Mouse (Mus musculus): ENCODE results near the gene Drd1. TPM values are rescaled to one million over a fixed set of nuclear protein-coding genes. Genes with fewer than 3 reads are reported as not detected.

Drd1 gene
- polyA plus RNA-seq, 1 experiment from 2014 or later: 0.22 TPM

DNA sequence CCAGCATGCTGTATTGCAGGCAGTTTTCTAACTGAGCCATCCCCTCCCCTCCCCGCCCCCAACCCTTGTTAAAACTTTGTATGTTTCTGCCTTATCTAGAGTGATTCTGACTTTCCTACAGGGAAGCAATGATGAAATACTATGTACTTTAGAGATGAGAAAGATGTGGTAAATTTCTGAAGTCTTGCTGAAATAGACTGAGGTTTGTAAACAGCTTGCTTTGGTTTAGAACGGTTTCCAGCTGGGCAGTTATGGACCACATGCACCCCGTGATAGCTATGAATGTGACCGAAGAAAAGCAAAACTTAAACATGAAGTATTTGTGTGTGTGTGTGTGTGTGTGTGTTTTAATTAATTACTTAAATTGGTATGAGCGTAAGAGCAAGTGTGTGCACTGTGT lies 29.3 kb upstream of the Drd1 start:
- no peak overlapping the region for H3K9ac ChIP-seq
- H3K27ac ChIP-seq: no peak overlapping the region
- peaks cover 37% of the 10 kb centered on the region for H3K36me3 ChIP-seq
- no peak for ATAC-seq (ENCODE audit: insufficient number of reproducible peaks, insufficient read depth, low FRiP score, low TSS enrichment)
- WGBS: 80% methylated on average over 5 of the region's 5 CpGs
- peaks cover 6% of the 10 kb centered on the region; the same call in 1 of the 2 replicates for H3K4me1 ChIP-seq
- H3K27me3 ChIP-seq: no peaks in the 10 kb centered on the region
- no peak overlapping the region for H3K4me3 ChIP-seq
- no peaks in the 10 kb centered on the region for H3K9me3 ChIP-seq
- H3K4me2 ChIP-seq (replicated peaks): no peak overlapping the region

DNA sequence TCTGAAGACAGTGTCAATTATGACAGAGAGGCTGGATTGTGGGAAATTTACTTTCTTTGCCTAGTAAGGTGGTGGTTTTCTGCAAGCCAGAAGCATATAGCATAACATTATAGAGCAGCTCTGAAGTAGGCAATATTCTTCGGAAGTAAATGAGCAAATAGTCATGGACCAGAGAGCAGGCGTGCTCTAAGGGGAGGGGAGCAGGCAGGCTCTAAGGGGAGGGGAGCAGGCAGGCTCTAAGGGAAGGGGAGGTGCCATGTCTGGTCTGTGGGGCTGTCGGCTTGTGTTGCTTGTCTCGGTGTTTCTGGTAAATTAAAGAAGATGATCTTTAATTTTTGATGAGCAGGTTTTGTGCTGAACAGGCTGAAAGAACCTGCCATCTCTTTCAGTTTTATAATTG lies 28.7 kb upstream of the Drd1 start:
- no peak overlapping the region for H3K9ac ChIP-seq
- no peak overlapping the region for H3K27ac ChIP-seq
- H3K36me3 ChIP-seq: peaks cover 31% of the 10 kb centered on the region
- H3K9me3 ChIP-seq: no peaks in the 10 kb centered on the region
- H3K4me1 ChIP-seq: peaks cover 8% of the 10 kb centered on the region; the same call in 1 of the 2 replicates
- WGBS: 61% methylated on average over 4 of the region's 4 CpGs
- no peak overlapping the region for H3K4me3 ChIP-seq
- H3K27me3 ChIP-seq: no peaks in the 10 kb centered on the region
- no peak for ATAC-seq (ENCODE audit: insufficient number of reproducible peaks, insufficient read depth, low FRiP score, low TSS enrichment)
- H3K4me2 ChIP-seq (replicated peaks): no peak overlapping the region

DNA sequence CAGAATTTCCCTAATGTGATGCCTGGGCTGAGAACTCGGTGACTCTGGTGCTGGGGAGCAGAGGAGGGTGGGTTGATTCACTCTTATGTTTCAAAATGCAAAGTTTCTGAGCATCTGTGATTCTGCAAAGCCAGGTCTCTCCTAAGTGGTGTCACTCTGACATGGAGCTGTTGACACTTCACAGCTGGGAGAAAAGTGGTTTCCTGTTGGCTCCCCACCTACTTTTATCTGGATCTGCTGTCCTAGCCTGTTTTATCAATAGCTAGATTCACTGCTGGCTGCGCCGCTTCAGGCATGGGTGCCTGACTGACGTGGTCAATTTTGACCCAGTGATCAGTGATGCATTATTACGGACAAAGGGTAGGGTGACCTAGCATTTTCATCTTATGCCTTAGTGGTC lies 27.4 kb upstream of the Drd1 start:
- Histone ChIP-seq H3K27me3 (no peaks in the 10 kb centered on the region), H3K27ac (no peak overlapping the region), H3K4me3 (no peak overlapping the region), H3K36me3 (peaks cover 20% of the 10 kb centered on the region), H3K9me3 (no peaks in the 10 kb centered on the region), H3K4me1 (peaks cover 13% of the 10 kb centered on the region; the same call in 1 of the 2 replicates), H3K4me2 (replicated peaks) (no peak overlapping the region), H3K9ac (no peak overlapping the region)
- no peak for ATAC-seq (ENCODE audit: insufficient number of reproducible peaks, insufficient read depth, low FRiP score, low TSS enrichment)
- WGBS: 74% methylated on average over 5 of the region's 5 CpGs

DNA sequence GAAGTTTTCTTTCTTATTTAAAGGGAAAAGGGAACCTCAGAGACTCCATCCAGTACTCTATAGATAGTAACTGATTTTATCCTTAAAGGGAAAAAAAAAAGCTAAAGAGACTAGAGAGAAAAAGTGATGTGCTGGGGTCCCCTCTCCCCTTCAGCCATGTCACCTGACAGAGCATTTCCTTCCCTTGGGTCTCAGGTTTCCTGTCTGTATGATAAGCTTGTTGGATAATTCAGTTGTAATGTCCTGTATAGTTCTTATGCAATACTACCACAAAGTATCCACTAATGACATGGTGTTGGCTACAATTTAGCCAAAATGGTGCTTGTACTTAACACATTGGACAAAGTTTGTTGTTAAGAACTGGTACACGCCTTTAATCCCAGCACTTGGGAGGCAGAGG lies 25.3 kb upstream of the Drd1 start:
- no peak overlapping the region for H3K9ac ChIP-seq
- H3K36me3 ChIP-seq: 0 out of 2 replicates have a peak, but pooled peaks cover 6% of the 10 kb centered on the region
- H3K4me3 ChIP-seq: no peak overlapping the region
- ATAC-seq (ENCODE audit: insufficient number of reproducible peaks, insufficient read depth, low FRiP score, low TSS enrichment): no peak
- 89% methylated on average over 1 of the region's 1 CpGs for WGBS
- H3K27me3 ChIP-seq: no peaks in the 10 kb centered on the region
- no peaks in the 10 kb centered on the region for H3K9me3 ChIP-seq
- H3K27ac ChIP-seq: no peak overlapping the region
- H3K4me2 ChIP-seq (replicated peaks): no peak overlapping the region
- H3K4me1 ChIP-seq: peaks cover 13% of the 10 kb centered on the region; the same call in 1 of the 2 replicates

DNA sequence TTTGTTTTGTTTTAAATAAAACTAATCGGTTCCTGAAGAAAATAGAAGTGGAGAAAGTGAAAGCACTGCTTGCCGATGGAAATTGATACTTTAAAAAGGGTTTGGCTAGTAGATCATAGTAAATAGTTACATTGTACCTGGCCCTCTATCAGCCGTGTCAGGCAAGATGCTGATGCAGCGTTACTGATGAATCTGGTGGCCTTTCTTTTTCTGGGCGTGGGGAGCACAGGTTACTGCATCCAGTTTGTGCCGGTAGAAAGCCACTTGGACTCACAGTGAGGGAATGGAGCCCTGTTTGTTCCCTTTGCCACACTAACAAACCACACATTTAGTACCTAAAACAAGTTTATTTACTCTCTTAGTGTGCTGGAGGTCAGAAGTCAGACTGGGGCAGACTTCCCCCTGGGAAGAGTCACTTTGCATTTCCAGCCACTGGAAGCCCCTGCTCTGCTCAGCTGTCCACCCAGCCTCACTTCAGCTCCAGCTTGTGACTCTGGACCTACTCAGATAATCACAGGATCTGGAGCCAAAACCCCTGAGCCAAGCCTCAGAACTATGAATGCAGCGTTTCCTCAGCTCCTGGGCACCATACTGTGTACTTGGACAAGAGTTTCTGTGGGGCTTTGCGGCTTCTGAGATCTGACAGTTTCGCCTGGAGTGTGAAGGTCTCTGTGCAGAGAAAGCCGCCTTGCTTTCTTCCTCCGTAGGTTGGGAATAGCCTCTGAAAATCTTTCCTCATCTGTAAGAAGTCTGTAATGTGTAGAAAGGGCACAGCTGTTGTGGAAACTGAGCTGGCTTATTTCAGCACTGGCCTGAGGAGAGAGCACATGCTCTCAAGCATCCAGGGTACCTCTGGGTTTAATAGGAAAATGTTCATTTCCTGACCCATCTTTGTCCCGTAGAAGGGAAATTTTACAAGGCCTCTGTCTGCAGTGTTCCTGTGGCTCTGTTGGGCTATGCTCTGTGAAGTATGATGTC lies 24.6 kb upstream of the Drd1 start:
- Histone ChIP-seq H3K9me3 (no peaks in the 10 kb centered on the region), H3K4me2 (replicated peaks) (no peak overlapping the region), H3K9ac (no peak overlapping the region), H3K36me3 (no peaks in the 10 kb centered on the region), H3K27me3 (no peaks in the 10 kb centered on the region), H3K4me1 (peaks cover 13% of the 10 kb centered on the region; the same call in 1 of the 2 replicates), H3K4me3 (no peak overlapping the region), H3K27ac (peak overlapping the region; percentile 11; the same call in 1 of the 2 replicates)
- no peak for ATAC-seq (ENCODE audit: insufficient number of reproducible peaks, insufficient read depth, low FRiP score, low TSS enrichment)
- 65% methylated on average over 12 of the region's 12 CpGs for WGBS

DNA sequence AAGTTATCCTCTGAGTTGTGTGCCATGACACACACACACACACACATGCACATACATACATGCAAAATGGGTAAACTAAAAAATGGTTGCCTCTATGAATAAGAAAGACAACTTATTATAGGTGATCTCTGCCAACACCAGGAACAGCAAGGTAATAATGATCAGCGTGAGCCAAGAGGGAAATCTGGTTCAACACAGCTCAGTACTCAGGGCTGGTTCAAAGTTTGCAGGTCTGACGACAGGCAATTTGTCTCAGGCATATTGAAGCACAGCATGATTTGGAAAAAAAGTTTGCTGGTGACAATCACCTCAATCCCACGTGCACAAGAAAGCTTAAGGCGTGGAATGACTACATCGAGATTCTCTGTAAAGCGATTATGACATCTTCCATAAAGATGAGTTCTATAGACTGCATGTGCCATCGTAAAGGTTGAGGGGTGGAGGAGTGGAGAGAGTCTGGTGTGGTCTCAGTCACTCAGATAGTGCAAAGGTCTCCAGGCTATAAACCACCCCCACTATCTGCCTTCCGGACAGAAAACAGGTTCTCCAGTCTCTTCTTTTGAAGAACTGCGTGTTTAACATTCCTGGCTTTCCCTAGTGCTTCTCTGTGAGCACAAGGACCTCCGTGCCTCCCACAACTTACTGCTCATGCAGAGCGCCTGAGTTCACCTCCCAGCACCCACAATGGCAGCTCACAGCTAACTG lies 22.1 kb upstream of the Drd1 start:
- no peak overlapping the region for H3K9ac ChIP-seq
- no peak for ATAC-seq (ENCODE audit: insufficient number of reproducible peaks, insufficient read depth, low FRiP score, low TSS enrichment)
- no peak overlapping the region for H3K4me2 ChIP-seq (replicated peaks)
- H3K27me3 ChIP-seq: no peaks in the 10 kb centered on the region
- H3K9me3 ChIP-seq: no peaks in the 10 kb centered on the region
- WGBS: 76% methylated on average over 11 of the region's 11 CpGs
- H3K4me1 ChIP-seq: peaks cover 22% of the 10 kb centered on the region; the same call in 1 of the 2 replicates
- H3K4me3 ChIP-seq: no peak overlapping the region
- no peaks in the 10 kb centered on the region for H3K36me3 ChIP-seq
- no peak overlapping the region for H3K27ac ChIP-seq

DNA sequence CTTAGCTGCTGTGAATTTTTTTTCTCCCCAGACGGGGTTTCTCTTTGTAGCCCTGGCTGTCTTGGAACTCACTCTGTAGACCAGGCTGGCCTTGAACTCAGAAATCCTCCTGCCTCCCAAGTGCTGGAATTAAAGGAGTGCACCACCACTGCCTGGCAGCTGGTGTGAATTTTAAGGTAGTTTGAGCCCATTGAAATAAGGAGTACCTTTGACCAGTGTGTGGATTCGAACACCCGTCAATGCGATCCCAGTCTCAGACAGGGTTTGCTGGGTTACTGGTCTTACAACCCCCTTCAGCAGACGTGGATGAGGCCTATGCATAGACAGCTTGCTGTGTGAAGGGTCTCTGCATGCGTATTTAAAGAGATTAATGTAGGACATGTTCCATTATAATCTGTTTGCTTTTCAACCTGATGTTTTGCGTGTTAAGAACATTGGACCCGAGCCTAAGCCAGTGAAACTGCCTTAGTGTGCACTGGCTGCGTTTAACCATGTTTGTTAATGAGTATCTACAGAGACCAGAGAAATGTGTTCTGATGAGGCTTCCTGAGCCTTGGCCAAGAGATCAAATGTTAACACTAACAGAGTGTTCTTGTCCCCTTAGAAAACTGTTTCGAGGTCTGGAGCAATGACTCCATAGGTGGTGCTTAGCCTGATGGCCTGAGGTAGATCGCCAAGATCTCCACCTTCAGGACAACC lies 21.4 kb upstream of the Drd1 start:
- Histone ChIP-seq H3K4me3 (no peak overlapping the region), H3K9ac (no peak overlapping the region), H3K27ac (no peak overlapping the region), H3K27me3 (no peaks in the 10 kb centered on the region), H3K9me3 (no peaks in the 10 kb centered on the region), H3K4me2 (replicated peaks) (no peak overlapping the region), H3K4me1 (peaks cover 22% of the 10 kb centered on the region; the same call in 1 of the 2 replicates), H3K36me3 (no peaks in the 10 kb centered on the region)
- ATAC-seq (ENCODE audit: insufficient number of reproducible peaks, insufficient read depth, low FRiP score, low TSS enrichment): no peak
- 89% methylated on average over 11 of the region's 11 CpGs for WGBS

DNA sequence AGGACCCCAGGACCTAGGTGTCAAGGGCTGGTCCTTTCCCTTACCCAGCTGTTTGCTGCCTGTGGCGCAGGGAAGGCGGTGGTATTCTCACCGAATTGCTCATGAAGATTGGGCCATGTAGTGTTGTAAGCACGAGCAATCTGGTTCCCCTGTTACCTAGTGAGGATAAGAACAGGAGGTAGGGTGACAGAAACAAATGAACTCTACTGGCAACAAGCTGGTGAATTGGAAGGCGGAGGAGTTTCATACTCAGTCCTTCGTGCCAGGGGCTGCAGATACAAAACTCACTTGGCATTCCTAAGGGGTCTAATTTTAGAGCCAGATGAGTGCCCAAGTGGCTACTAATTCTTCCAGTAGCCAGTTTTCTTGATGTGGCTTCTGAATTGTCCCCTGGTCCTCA lies 20.5 kb upstream of the Drd1 start:
- no peak overlapping the region for H3K27ac ChIP-seq
- no peaks in the 10 kb centered on the region for H3K9me3 ChIP-seq
- no peaks in the 10 kb centered on the region for H3K36me3 ChIP-seq
- ATAC-seq (ENCODE audit: insufficient number of reproducible peaks, insufficient read depth, low FRiP score, low TSS enrichment): no peak
- no peaks in the 10 kb centered on the region for H3K27me3 ChIP-seq
- H3K4me3 ChIP-seq: no peak overlapping the region
- peaks cover 22% of the 10 kb centered on the region; the same call in 1 of the 2 replicates for H3K4me1 ChIP-seq
- no peak overlapping the region for H3K4me2 ChIP-seq (replicated peaks)
- H3K9ac ChIP-seq: no peak overlapping the region
- WGBS: 96% methylated on average over 6 of the region's 6 CpGs

DNA sequence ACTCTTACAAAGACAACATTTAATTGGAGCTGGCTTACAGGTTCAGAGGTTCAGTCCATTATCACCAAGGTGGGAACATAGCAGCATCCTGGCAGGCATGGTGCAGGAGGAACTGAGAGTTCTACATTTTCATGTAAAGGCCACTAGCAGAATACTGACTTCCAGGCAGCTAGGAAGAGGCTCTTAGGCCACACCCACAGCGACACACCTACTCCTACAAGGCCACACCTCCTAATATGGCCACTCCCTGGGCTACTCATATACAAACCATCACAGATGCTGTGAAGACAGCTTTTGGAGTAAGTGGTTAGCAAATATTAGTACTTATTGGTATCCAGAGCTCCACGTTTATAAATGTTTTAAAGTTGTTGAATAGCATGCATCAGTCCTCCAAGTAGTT lies 19.9 kb upstream of the Drd1 start:
- Histone ChIP-seq H3K9ac (no peak overlapping the region), H3K9me3 (no peaks in the 10 kb centered on the region), H3K4me2 (replicated peaks) (no peak overlapping the region), H3K27ac (no peak overlapping the region), H3K27me3 (no peaks in the 10 kb centered on the region), H3K36me3 (no peaks in the 10 kb centered on the region), H3K4me3 (no peak overlapping the region), H3K4me1 (peaks cover 22% of the 10 kb centered on the region; the same call in 1 of the 2 replicates)
- no peak for ATAC-seq (ENCODE audit: insufficient number of reproducible peaks, insufficient read depth, low FRiP score, low TSS enrichment)
- 81% methylated on average over 2 of the region's 2 CpGs for WGBS

DNA sequence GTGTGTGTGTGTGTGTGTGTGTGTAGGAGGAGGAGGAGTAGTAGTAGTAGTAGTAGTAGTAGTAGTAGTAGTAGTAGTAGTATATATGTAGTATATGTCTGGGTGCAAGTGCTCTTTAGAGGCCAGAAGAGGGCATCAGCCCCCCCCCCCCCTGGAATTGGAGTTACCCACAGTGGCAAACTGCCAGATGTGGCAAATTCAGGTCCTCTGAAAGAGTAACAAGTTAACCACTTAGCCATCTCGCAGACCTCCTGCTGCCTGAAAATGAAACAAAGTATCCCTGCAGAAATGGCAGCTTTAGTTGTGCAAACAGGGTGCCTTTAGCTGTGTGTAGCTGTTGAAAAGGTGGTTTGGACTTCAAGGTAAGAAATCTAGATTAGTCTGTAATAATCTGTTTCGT lies 18.0 kb upstream of the Drd1 start:
- H3K9me3 ChIP-seq: no peaks in the 10 kb centered on the region
- H3K4me1 ChIP-seq: peaks cover 9% of the 10 kb centered on the region; the same call in 1 of the 2 replicates
- H3K4me3 ChIP-seq: no peak overlapping the region
- 67% methylated on average over 2 of the region's 2 CpGs for WGBS
- H3K27ac ChIP-seq: peak overlapping the region; percentile 23; the same call in 1 of the 2 replicates
- no peak overlapping the region for H3K9ac ChIP-seq
- no peak for ATAC-seq (ENCODE audit: insufficient number of reproducible peaks, insufficient read depth, low FRiP score, low TSS enrichment)
- H3K4me2 ChIP-seq (replicated peaks): peak overlapping the region; percentile 68
- H3K36me3 ChIP-seq: no peaks in the 10 kb centered on the region
- no peaks in the 10 kb centered on the region for H3K27me3 ChIP-seq

DNA sequence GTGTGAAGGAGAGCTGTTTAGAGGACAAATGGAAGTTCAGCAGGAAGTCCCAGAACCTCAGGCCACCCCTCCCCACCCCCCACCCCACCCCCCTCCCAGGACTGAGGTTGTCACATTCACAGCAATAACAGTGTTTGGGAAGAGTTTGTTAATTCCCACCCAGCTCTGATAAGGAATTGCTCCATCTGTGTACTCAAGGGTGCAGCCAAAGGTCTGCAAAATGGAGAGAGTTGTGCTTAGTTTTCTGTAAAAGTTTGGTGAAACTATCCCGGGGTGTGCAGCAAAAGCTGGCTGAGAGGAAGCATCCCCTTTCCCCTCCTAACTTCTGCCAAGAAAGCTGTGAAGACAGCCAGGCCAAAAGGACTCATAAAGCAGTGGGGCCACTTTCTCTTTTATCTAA lies 17.6 kb upstream of the Drd1 start:
- H3K27ac ChIP-seq: peak overlapping the region; percentile 23; the same call in 1 of the 2 replicates
- H3K4me3 ChIP-seq: peak overlapping the region; percentile 68; the same call in 1 of the 2 replicates
- 48% methylated on average over 1 of the region's 1 CpGs for WGBS
- H3K4me1 ChIP-seq: peaks cover 9% of the 10 kb centered on the region; the same call in 1 of the 2 replicates
- H3K9me3 ChIP-seq: no peaks in the 10 kb centered on the region
- ATAC-seq (ENCODE audit: insufficient number of reproducible peaks, insufficient read depth, low FRiP score, low TSS enrichment): no peak
- H3K27me3 ChIP-seq: no peaks in the 10 kb centered on the region
- H3K36me3 ChIP-seq: no peaks in the 10 kb centered on the region
- H3K9ac ChIP-seq: no peak overlapping the region
- H3K4me2 ChIP-seq (replicated peaks): peak overlapping the region; percentile 68

Data from embryonic facial prominence, embryonic 12.5 days (tissue).